Mouse (Mus musculus) megakaryocyte progenitor cell, adult 5-6 weeks (primary cell): ENCODE results near the gene Vmn1r215. TPM values are rescaled to one million over a fixed set of nuclear protein-coding genes. Genes with fewer than 3 reads are reported as not detected.
"Not testable (repeated sequence)": the region's sequence is repeated elsewhere in the genome, so short reads cannot be mapped to it uniquely, and the experiment has no call there.

Experiments used
- ATAC-seq: replicated peaks from 2 replicates; pipeline ENCODE4 v1.8.0; 2016; ENCODE audit warnings: mild to moderate bottlenecking, moderate TSS enrichment, inconsistent platforms; ENCODE audit not compliant: poor library complexity
- total RNA-seq, 2 experiments: library from RNA; stranded (forward) in 1 of 2; stranded (reverse) in 1 of 2; fragments of 157-497, 149-512 nt in 1 of 2; fragments of 200-1000 nt in 1 of 2; gene quantifications; 2 replicates each; pipeline versions ENCODE4 v1.2.3 to v1.2.4; 2015 to 2017

Gene Vmn1r215
- total RNA-seq (2015): not detected in 2 replicates
- not detected in 2 replicates for total RNA-seq (2017)

GRCm38 (mm10) chr13:23067725-23068124 lies at the start of gene Vmn1r215:
Vmn1r215 (plus strand) TSS chr13:23068025.
- no peak for ATAC-seq

- ATAC-seq: no peak
Observed at GRCm38 (mm10) chr13:23018158-23018557, 49.7 kb upstream of the Vmn1r215 start.

- no peak for ATAC-seq
Observed at GRCm38 (mm10) chr13:23024812-23025211, 43.0 kb upstream of the Vmn1r215 start.

GRCm38 (mm10) chr13:23030118-23030517 lies 37.7 kb upstream of the Vmn1r215 start, which contains the start of gene Vmn1r214:
Vmn1r214 (plus strand) TSS chr13:23030418.
- ATAC-seq: no peak

- ATAC-seq: no peak
Observed at GRCm38 (mm10) chr13:23057778-23058177, 10.0 kb upstream of the Vmn1r215 start.

GRCm38 (mm10) chr13:23069312-23069711 lies 1.5 kb downstream of the Vmn1r215 start:
- ATAC-seq: no peak

GRCm38 (mm10) chr13:23094386-23094785 lies 26.6 kb downstream of the Vmn1r215 start:
- no peak for ATAC-seq

GRCm38 (mm10) chr13:23118126-23118525 lies 50.3 kb downstream of the Vmn1r215 start, which contains the start of gene Vmn1r217:
Vmn1r217 (minus strand) TSS chr13:23118226.
- ATAC-seq: not testable (repeated sequence)

- ATAC-seq: no peak
Observed at GRCm38 (mm10) chr13:23120611-23121010, 52.8 kb downstream of the Vmn1r215 start.

Other genes with a start within 250 kb of the Vmn1r215 start
- gene Vmn1r210, start 236.7 kb upstream of the Vmn1r215 start, total RNA-seq (2015): not detected in 2 replicates
- not detected in 2 replicates for gene Vmn1r210, start 236.7 kb upstream of the Vmn1r215 start, total RNA-seq (2017)
- not detected in 2 replicates for gene Vmn1r211, start 210.5 kb upstream of the Vmn1r215 start, total RNA-seq (2015)
- gene Vmn1r211, start 210.5 kb upstream of the Vmn1r215 start, total RNA-seq (2017): not detected in 2 replicates
- not detected in 2 replicates for gene Vmn1r212, start 183.8 kb upstream of the Vmn1r215 start, total RNA-seq (2015)
- gene Vmn1r212, start 183.8 kb upstream of the Vmn1r215 start, total RNA-seq (2017): not detected in 2 replicates
- not detected in 2 replicates for gene Vmn1r213, start 60.4 kb upstream of the Vmn1r215 start, total RNA-seq (2015)
- gene Vmn1r213, start 60.4 kb upstream of the Vmn1r215 start, total RNA-seq (2017): not detected in 2 replicates
- not detected in 2 replicates for gene Vmn1r214, start 37.6 kb upstream of the Vmn1r215 start, total RNA-seq (2015)
- not detected in 2 replicates for gene Vmn1r214, start 37.6 kb upstream of the Vmn1r215 start, total RNA-seq (2017)
- not detected in 2 replicates for gene Vmn1r217, start 50.2 kb downstream of the Vmn1r215 start, total RNA-seq (2015)
- not detected in 2 replicates for gene Vmn1r217, start 50.2 kb downstream of the Vmn1r215 start, total RNA-seq (2017)
- not detected in 2 replicates for gene Vmn1r218, start 65.1 kb downstream of the Vmn1r215 start, total RNA-seq (2015)
- gene Vmn1r218, start 65.1 kb downstream of the Vmn1r215 start, total RNA-seq (2017): not detected in 2 replicates
- not detected in 2 replicates for gene Vmn1r219, start 91.3 kb downstream of the Vmn1r215 start, total RNA-seq (2015)
- gene Vmn1r219, start 91.3 kb downstream of the Vmn1r215 start, total RNA-seq (2017): not detected in 2 replicates
- gene Vmn1r220, start 120.0 kb downstream of the Vmn1r215 start, total RNA-seq (2015): not detected in 2 replicates
- not detected in 2 replicates for gene Vmn1r220, start 120.0 kb downstream of the Vmn1r215 start, total RNA-seq (2017)
- gene Vmn1r221, start 146.1 kb downstream of the Vmn1r215 start, total RNA-seq (2015): not detected in 2 replicates
- not detected in 2 replicates for gene Vmn1r221, start 146.1 kb downstream of the Vmn1r215 start, total RNA-seq (2017)
- gene Vmn1r222, start 167.9 kb downstream of the Vmn1r215 start, total RNA-seq (2015): not detected in 2 replicates
- gene Vmn1r222, start 167.9 kb downstream of the Vmn1r215 start, total RNA-seq (2017): not detected in 2 replicates
- not detected in 2 replicates for gene Vmn1r223, start 179.1 kb downstream of the Vmn1r215 start, total RNA-seq (2015)
- not detected in 2 replicates for gene Vmn1r223, start 179.1 kb downstream of the Vmn1r215 start, total RNA-seq (2017)